Mouse (Mus musculus) testis, adult 2 months (tissue): ENCODE results near the gene Pafah2.

Experiments used
- CTCF ChIP-seq: fragments of 200-500 bp; IDR thresholded peaks from 2 replicates; pipeline ENCODE4 v1.5.1; 2012; ENCODE audit warnings: low read depth, mild to moderate bottlenecking, inconsistent platforms, low read length, moderate library complexity; ENCODE audit not compliant: control insufficient read depth, insufficient read depth, insufficient replicate concordance
- POLR2A ChIP-seq: fragments of 200-500 bp; IDR thresholded peaks from 2 replicates; pipeline ENCODE4 v1.6.1; 2012; ENCODE audit warnings: low read depth, mild to moderate bottlenecking, inconsistent platforms, low read length, moderate library complexity; ENCODE audit not compliant: control insufficient read depth

GRCm38 (mm10) chr4:134442216-134442615 lies 46.1 kb downstream of the Pafah2 start:
- TF ChIP-seq POLR2A = no peak
- TF ChIP-seq CTCF = no peak
